Comparison of ENCODE assay signal across 11 mouse cellular contexts in genomic region chr16:43309968-43310431, GRCm38 (mm10).
DNase-seq lines count a peak whose midpoint lies in the region; ATAC-seq and TF ChIP-seq lines count a peak whose summit lies in the region.
"Had no signal": no experiment of that assay in that cellular context is flagged by ENCODE, and none has a peak within 500 bp of the region (broad histone marks: within the 10 kb centered on the region; RNA-seq: fewer than 3 reads in every experiment).

No protein-coding gene starts in this region.

- H3K4me3 ChIP-seq in kidney, adult 2 months (ENCODE audit: insufficient read depth, low read depth, low read length), result no peak overlapping the region
- H3K4me3 ChIP-seq in hindbrain, embryonic 14.5 days (replicated peaks; ENCODE audit: low read length), result no peak overlapping the region
- H3K4me3 ChIP-seq in neural tube, embryonic 13.5 days, result no peak overlapping the region
- no peak overlapping the region for H3K4me3 ChIP-seq in lung, adult 2 months (replicated peaks; ENCODE audit: extremely low read depth, low read depth, low read length)

- DNase-seq in kidney, adult 2 months, result no peak
- no peak for DNase-seq in kidney, postnatal 36 days
- DNase-seq in embryo, embryonic 9.5 days (ENCODE audit: extremely low spot score), result peak; percentile 35
- DNase-seq in hindbrain, embryonic 14.5 days (ENCODE audit: low spot score), result peak; percentile 26
- DNase-seq in lung, postnatal 36 days, result no peak
- no peak for DNase-seq in lung, adult 2 months
- no peak for DNase-seq in layer of hippocampus, postnatal 36 days
- DNase-seq: adrenal gland, postnatal 14 days; heart, postnatal 4 days; lung, postnatal 4 days had no signal

- TF ChIP-seq POLR2A in kidney, adult 2 months (IDR thresholded peaks at IDR 0.05; ENCODE audit: low read depth, low read length), result no peak
- TF ChIP-seq POLR2A in lung, adult 2 months (IDR thresholded peaks at IDR 0.05; ENCODE audit: borderline replicate concordance, extremely low read depth, low read depth, low read length), result no peak

- H3K9me3 ChIP-seq in hindbrain, embryonic 14.5 days (ENCODE audit: control insufficient read depth, low read length), result no peaks in the 10 kb centered on the region
- no peaks in the 10 kb centered on the region for H3K9me3 ChIP-seq in neural tube, embryonic 13.5 days

- no peaks in the 10 kb centered on the region; the same call in 1 of the 2 replicates for H3K4me1 ChIP-seq in kidney, adult 2 months (ENCODE audit: control insufficient read depth, insufficient read depth, low read length)
- peaks cover 4% of the 10 kb centered on the region for H3K4me1 ChIP-seq in hindbrain, embryonic 14.5 days (replicated peaks; ENCODE audit: control insufficient read depth, insufficient read depth, low read length)
- peaks cover 19% of the 10 kb centered on the region; the same call in 1 of the 2 replicates for H3K4me1 ChIP-seq in neural tube, embryonic 13.5 days (replicated peaks)
- H3K4me1 ChIP-seq in lung, adult 2 months (ENCODE audit: control insufficient read depth, insufficient read depth, low read length), result no peaks in the 10 kb centered on the region

- H3K36me3 ChIP-seq in kidney, adult 2 months (ENCODE audit: control insufficient read depth, insufficient read depth, low read length), result peaks cover 6% of the 10 kb centered on the region
- H3K36me3 ChIP-seq in hindbrain, embryonic 14.5 days (replicated peaks; ENCODE audit: control insufficient read depth, insufficient read depth), result no peaks in the 10 kb centered on the region
- H3K36me3 ChIP-seq in neural tube, embryonic 13.5 days, result no peaks in the 10 kb centered on the region

- 59% methylated on average over 4 of the region's 4 CpGs for WGBS in kidney, adult 2 months
- 10% methylated on average over 4 of the region's 4 CpGs for WGBS in hindbrain, embryonic 14.5 days
- WGBS in neural tube, embryonic 13.5 days, result 10% methylated on average over 4 of the region's 4 CpGs
- 55% methylated on average over 4 of the region's 4 CpGs for WGBS in lung, adult 2 months

- no peaks in the 10 kb centered on the region for H3K27me3 ChIP-seq in kidney, adult 2 months (replicated peaks; ENCODE audit: control insufficient read depth, insufficient read depth, low read length)
- H3K27me3 ChIP-seq in hindbrain, embryonic 14.5 days (ENCODE audit: control insufficient read depth, insufficient read depth, low read length), result no peaks in the 10 kb centered on the region
- H3K27me3 ChIP-seq in neural tube, embryonic 13.5 days, result no peaks in the 10 kb centered on the region

- H3K9ac ChIP-seq in hindbrain, embryonic 14.5 days, result 0 out of 2 replicates have a peak overlapping the region, but pooled peaks have one; percentile 16
- H3K9ac ChIP-seq in neural tube, embryonic 13.5 days, result 0 out of 2 replicates have a peak overlapping the region, but pooled peaks have one; percentile 13

- TF ChIP-seq CTCF in kidney, adult 2 months (conservative IDR thresholded peaks at IDR 0.05; ENCODE audit: insufficient read depth, insufficient read length, low read depth, low read length), result no peak
- TF ChIP-seq CTCF in lung, adult 2 months (IDR thresholded peaks at IDR 0.05; ENCODE audit: insufficient read depth, low read length), result no peak

- H3K4me2 ChIP-seq in hindbrain, embryonic 14.5 days (replicated peaks), result no peak overlapping the region
- peak overlapping the region; percentile 22; the same call in 1 of the 2 replicates for H3K4me2 ChIP-seq in neural tube, embryonic 13.5 days

- peak overlapping the region; percentile 35 for H3K27ac ChIP-seq in kidney, adult 2 months (ENCODE audit: insufficient read depth, low read depth, low read length)
- H3K27ac ChIP-seq in hindbrain, embryonic 14.5 days, result peak overlapping the region; percentile 0; the same call in 1 of the 2 replicates
- H3K27ac ChIP-seq in neural tube, embryonic 13.5 days (replicated peaks), result peak overlapping the region; percentile 75

- peak; percentile 43; the same call in 1 of the 2 replicates for ATAC-seq in hindbrain, embryonic 14.5 days (ENCODE audit: low FRiP score)
- ATAC-seq in neural tube, embryonic 13.5 days (ENCODE audit: low read depth), result peak; percentile 85

Comparison
In these comparisons a context has a peak if more than half of its experiments do, and no peak if none do; other contexts are left out.
1. DNase-seq: peak in embryo, embryonic 9.5 days (single experiment) and hindbrain, embryonic 14.5 days (single experiment); none in kidney, adult 2 months (single experiment), kidney, postnatal 36 days (0 of 2), lung, postnatal 36 days (single experiment), lung, adult 2 months (single experiment) and layer of hippocampus, postnatal 36 days (0 of 2).
2. H3K27ac ChIP-seq: peak in every context shown above with its lines; median percentile 75 in neural tube, embryonic 13.5 days; 35 in kidney, adult 2 months; 0 in hindbrain, embryonic 14.5 days.